Mouse (Mus musculus): ENCODE data around the gene Pim1. TPM values are rescaled to one million over a fixed set of nuclear protein-coding genes. Genes with fewer than 3 reads are reported as not detected.

Gene Pim1
- polyA plus RNA-seq, 1 experiment from 2014 or later: 47.0 TPM

DNA sequence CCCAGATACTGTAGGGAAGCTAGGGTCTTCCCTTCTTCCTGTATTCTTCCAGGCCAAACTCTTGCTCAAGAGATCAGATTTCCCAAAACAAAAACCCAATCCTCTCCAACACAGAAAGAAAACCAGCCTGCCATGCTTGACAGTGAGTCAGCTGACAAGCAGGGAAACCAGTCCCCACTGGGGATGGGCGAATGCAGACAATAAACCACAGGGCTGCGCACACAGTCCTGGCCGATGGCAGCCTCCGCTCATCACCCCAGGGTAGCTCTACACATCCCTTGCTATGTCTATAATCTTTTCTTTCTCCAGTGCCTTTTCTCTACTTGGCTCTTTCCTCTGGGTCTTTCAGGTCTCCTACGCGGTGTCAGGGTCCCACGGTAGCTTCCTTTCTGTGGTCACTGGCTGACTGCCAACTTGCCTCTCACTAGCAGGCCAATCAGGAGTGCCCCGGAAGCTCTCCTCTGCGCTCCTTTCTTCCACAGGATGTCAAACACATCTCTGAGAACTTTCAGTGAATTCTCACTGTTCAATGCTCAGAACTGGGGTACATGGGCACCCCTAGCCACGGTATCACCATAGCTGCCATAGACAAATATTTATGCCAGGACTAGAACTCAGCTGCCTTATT, 41.3 kb downstream of the Pim1 start:
- H3K9ac ChIP-seq (ENCODE audit: low read depth, low read length): no peak overlapping the region
- no peaks in the 10 kb centered on the region for H3K4me1 ChIP-seq (replicated peaks; ENCODE audit: control insufficient read depth, insufficient read depth, low read length)
- DNase-seq (ENCODE audit: low spot score) (no peak), ATAC-seq (replicated peaks; ENCODE audit: low FRiP score) (no peak)
- no peak overlapping the region for H3K27ac ChIP-seq (ENCODE audit: low read depth, low read length)
- no peak overlapping the region for H3K4me2 ChIP-seq
- H3K36me3 ChIP-seq (ENCODE audit: control insufficient read depth, insufficient read depth, low read length): no peaks in the 10 kb centered on the region
- H3K9me3 ChIP-seq (ENCODE audit: control insufficient read depth, low read length): no peaks in the 10 kb centered on the region
- H3K27me3 ChIP-seq (replicated peaks; ENCODE audit: control insufficient read depth, insufficient read depth, low read length): no peaks in the 10 kb centered on the region
- no peak overlapping the region for H3K4me3 ChIP-seq (ENCODE audit: low read depth, low read length)
- 48% methylated on average over 10 of the region's 10 CpGs for WGBS

- Histone ChIP-seq H3K4me3 (ENCODE audit: low read depth, low read length) (no peak overlapping the region), H3K36me3 (ENCODE audit: control insufficient read depth, insufficient read depth, low read length) (no peaks in the 10 kb centered on the region), H3K4me2 (no peak overlapping the region), H3K9ac (ENCODE audit: low read depth, low read length) (no peak overlapping the region), H3K27me3 (replicated peaks; ENCODE audit: control insufficient read depth, insufficient read depth, low read length) (no peaks in the 10 kb centered on the region), H3K9me3 (ENCODE audit: control insufficient read depth, low read length) (no peaks in the 10 kb centered on the region), H3K4me1 (replicated peaks; ENCODE audit: control insufficient read depth, insufficient read depth, low read length) (no peaks in the 10 kb centered on the region), H3K27ac (ENCODE audit: low read depth, low read length) (no peak overlapping the region)
- ATAC-seq (replicated peaks; ENCODE audit: low FRiP score) (no peak), DNase-seq (ENCODE audit: low spot score) (no peak)
- WGBS: 79% methylated on average over 11 of the region's 11 CpGs
Observed at GRCm38 (mm10) chr17:29533866-29534265, 43.3 kb downstream of the Pim1 start.

GRCm38 (mm10) chr17:29540426-29540825, 49.9 kb downstream of the Pim1 start:
- WGBS: 86% methylated on average over 8 of the region's 8 CpGs
- H3K4me2 ChIP-seq: no peak overlapping the region
- no peaks in the 10 kb centered on the region for H3K27me3 ChIP-seq (replicated peaks; ENCODE audit: control insufficient read depth, insufficient read depth, low read length)

DNA sequence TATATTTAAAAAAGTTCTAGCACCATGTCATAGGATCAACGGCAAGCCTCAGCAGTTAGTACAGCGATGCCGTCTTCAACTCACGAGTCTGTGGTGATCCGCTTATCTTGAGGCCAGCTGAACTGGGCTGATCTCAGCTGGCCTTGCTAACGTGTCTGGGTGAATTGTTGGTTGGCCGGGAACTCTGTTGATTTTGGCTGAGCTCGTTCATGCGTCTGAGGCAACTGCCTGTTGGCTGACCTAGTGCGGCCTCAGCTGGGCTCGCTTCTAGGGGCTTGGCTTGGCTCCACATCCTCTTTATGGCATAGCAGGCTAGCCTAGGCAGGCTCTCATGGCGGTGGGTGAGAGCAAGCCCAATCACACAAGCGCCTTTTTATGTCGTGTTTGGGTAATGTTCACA, 50.9 kb downstream of the Pim1 start:
- H3K36me3 ChIP-seq (ENCODE audit: control insufficient read depth, insufficient read depth, low read length): no peaks in the 10 kb centered on the region
- H3K9me3 ChIP-seq (ENCODE audit: control insufficient read depth, low read length): no peaks in the 10 kb centered on the region
- no peak overlapping the region for H3K9ac ChIP-seq (ENCODE audit: low read depth, low read length)
- DNase-seq (ENCODE audit: low spot score): no peak
- H3K27ac ChIP-seq (ENCODE audit: low read depth, low read length): no peak overlapping the region
- 69% methylated on average over 14 of the region's 14 CpGs for WGBS
- ATAC-seq (replicated peaks; ENCODE audit: low FRiP score): no peak
- no peak overlapping the region for H3K4me2 ChIP-seq
- no peaks in the 10 kb centered on the region for H3K4me1 ChIP-seq (replicated peaks; ENCODE audit: control insufficient read depth, insufficient read depth, low read length)
- no peak overlapping the region for H3K4me3 ChIP-seq (ENCODE audit: low read depth, low read length)
- H3K27me3 ChIP-seq (replicated peaks; ENCODE audit: control insufficient read depth, insufficient read depth, low read length): no peaks in the 10 kb centered on the region

More at GRCm38 (mm10) chr17:29540426-29540825, 49.9 kb downstream of the Pim1 start:
- no peak overlapping the region for H3K27ac ChIP-seq (ENCODE audit: low read depth, low read length)
- no peak overlapping the region for H3K4me3 ChIP-seq (ENCODE audit: low read depth, low read length)
- no peak for DNase-seq (ENCODE audit: low spot score)
- no peak overlapping the region for H3K9ac ChIP-seq (ENCODE audit: low read depth, low read length)
- H3K36me3 ChIP-seq (ENCODE audit: control insufficient read depth, insufficient read depth, low read length): no peaks in the 10 kb centered on the region
- ATAC-seq (replicated peaks; ENCODE audit: low FRiP score): no peak
- H3K4me1 ChIP-seq (replicated peaks; ENCODE audit: control insufficient read depth, insufficient read depth, low read length): no peaks in the 10 kb centered on the region
- no peaks in the 10 kb centered on the region for H3K9me3 ChIP-seq (ENCODE audit: control insufficient read depth, low read length)

DNA sequence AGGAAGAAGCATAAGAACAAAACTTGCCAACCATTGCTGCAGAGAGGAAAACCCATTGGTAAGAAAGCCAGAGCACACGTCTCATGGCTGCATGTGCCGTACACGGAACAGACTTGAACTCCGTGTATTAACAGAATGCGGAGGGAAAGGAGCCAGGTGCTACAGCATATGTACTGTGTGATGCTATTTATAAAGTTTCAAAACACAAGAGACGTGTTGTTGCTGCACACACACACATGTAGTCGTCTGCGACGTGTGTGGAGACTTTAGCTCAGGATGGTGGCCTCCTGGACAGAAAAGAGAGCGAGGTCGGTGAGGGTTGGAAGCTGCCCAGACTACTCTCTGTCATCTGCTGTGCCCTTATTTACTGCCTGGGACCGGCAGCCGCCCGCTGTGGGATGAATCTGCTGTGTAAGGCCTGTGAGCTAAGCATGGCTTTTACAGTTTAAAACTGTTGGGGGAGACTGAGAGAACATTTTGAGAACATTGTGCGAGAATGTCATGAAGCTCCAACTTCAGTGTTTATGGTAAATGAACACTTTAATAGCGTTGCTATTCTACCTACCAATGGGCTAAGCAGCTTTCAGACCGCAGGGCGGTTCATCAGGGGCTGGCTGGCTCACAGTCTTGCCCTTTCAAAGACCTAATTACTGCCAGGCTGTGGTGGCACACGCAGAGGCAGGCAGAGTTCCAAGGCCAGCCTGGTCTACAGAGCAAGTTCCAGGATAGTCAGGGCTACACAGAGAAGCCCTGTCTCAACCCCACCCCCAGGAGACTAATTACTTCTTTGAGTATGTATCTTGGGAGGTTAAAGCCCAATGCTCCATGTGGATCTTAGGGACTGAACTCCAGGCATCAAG, 52.5 kb downstream of the Pim1 start:
- ATAC-seq (replicated peaks; ENCODE audit: low FRiP score) (no peak), DNase-seq (ENCODE audit: low spot score) (no peak)
- Histone ChIP-seq H3K9me3 (ENCODE audit: control insufficient read depth, low read length) (no peaks in the 10 kb centered on the region), H3K27ac (ENCODE audit: low read depth, low read length) (no peak overlapping the region), H3K9ac (ENCODE audit: low read depth, low read length) (no peak overlapping the region), H3K4me2 (no peak overlapping the region), H3K4me1 (replicated peaks; ENCODE audit: control insufficient read depth, insufficient read depth, low read length) (no peaks in the 10 kb centered on the region), H3K4me3 (ENCODE audit: low read depth, low read length) (no peak overlapping the region), H3K36me3 (ENCODE audit: control insufficient read depth, insufficient read depth, low read length) (no peaks in the 10 kb centered on the region), H3K27me3 (replicated peaks; ENCODE audit: control insufficient read depth, insufficient read depth, low read length) (no peaks in the 10 kb centered on the region)
- 85% methylated on average over 19 of the region's 19 CpGs for WGBS

GRCm38 (mm10) chr17:29544064-29544463, 53.5 kb downstream of the Pim1 start:
- H3K9me3 ChIP-seq (ENCODE audit: control insufficient read depth, low read length): no peaks in the 10 kb centered on the region
- H3K27ac ChIP-seq (ENCODE audit: low read depth, low read length): no peak overlapping the region
- WGBS: 72% methylated on average over 2 of the region's 2 CpGs
- H3K4me1 ChIP-seq (replicated peaks; ENCODE audit: control insufficient read depth, insufficient read depth, low read length): no peaks in the 10 kb centered on the region
- H3K27me3 ChIP-seq (replicated peaks; ENCODE audit: control insufficient read depth, insufficient read depth, low read length): no peaks in the 10 kb centered on the region
- DNase-seq (ENCODE audit: low spot score): no peak
- H3K36me3 ChIP-seq (ENCODE audit: control insufficient read depth, insufficient read depth, low read length): no peaks in the 10 kb centered on the region
- no peak overlapping the region for H3K4me3 ChIP-seq (ENCODE audit: low read depth, low read length)
- H3K9ac ChIP-seq (ENCODE audit: low read depth, low read length): no peak overlapping the region
- H3K4me2 ChIP-seq: no peak overlapping the region
- no peak for ATAC-seq (replicated peaks; ENCODE audit: low FRiP score)

DNA sequence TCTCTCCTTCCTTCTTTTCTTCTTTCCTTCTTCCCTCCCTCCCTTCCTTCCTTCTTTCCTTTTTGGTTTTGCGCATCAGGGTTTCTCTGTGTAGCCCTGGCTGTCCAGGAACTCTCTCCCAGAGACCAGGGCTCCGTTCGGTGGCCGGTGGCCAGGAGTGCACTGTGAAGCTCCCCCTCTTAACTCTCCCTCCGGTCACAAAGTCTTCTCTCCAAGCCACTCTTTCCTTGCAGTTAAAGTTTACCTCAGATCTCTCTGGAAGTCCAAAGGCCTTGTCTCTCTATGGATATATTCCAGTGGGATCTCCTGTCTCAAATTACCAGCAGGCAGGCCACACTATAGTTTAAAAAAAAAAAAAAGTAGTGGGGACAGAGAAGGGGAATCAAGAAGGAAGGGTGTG, 54.7 kb downstream of the Pim1 start:
- 93% methylated on average over 5 of the region's 5 CpGs for WGBS
- no peak for ATAC-seq (replicated peaks; ENCODE audit: low FRiP score)
- H3K4me3 ChIP-seq (ENCODE audit: low read depth, low read length): no peak overlapping the region

More for the DNA sequence above, 54.7 kb downstream of the Pim1 start:
- H3K9ac ChIP-seq (ENCODE audit: low read depth, low read length): no peak overlapping the region
- H3K36me3 ChIP-seq (ENCODE audit: control insufficient read depth, insufficient read depth, low read length): no peaks in the 10 kb centered on the region
- H3K27me3 ChIP-seq (replicated peaks; ENCODE audit: control insufficient read depth, insufficient read depth, low read length): no peaks in the 10 kb centered on the region
- H3K4me1 ChIP-seq (replicated peaks; ENCODE audit: control insufficient read depth, insufficient read depth, low read length): peaks cover 3% of the 10 kb centered on the region
- no peak overlapping the region for H3K27ac ChIP-seq (ENCODE audit: low read depth, low read length)
- no peak for DNase-seq (ENCODE audit: low spot score)
- no peaks in the 10 kb centered on the region for H3K9me3 ChIP-seq (ENCODE audit: control insufficient read depth, low read length)
- H3K4me2 ChIP-seq: no peak overlapping the region
